Mouse (Mus musculus) olfactory bulb, adult 2 months (tissue): ENCODE data around the gene Pycr1.

Experiments used
- CTCF ChIP-seq: fragments of 200-500 bp; IDR thresholded peaks from 2 replicates; pipeline ENCODE4 v1.5.1; 2012; ENCODE audit warnings: low read depth, mild to moderate bottlenecking, low read length, moderate library complexity; ENCODE audit not compliant: insufficient read depth
- POLR2A ChIP-seq: fragments of 200-500 bp; IDR thresholded peaks from 2 replicates; pipeline ENCODE4 v1.6.1; 2012; ENCODE audit warnings: mild to moderate bottlenecking, low read depth, low read length, moderate library complexity; ENCODE audit not compliant: insufficient read depth

GRCm38 (mm10) chr11:120689365-120689764 is 45.8 kb upstream of the Pycr1 start:
- TF ChIP-seq CTCF (no peak), POLR2A (no peak)
